Mouse (Mus musculus) leukemia stem cell, adult 10-12 weeks (primary cell): Measurements from ENCODE around the gene Olfr118. TPM values are rescaled to one million over a fixed set of nuclear protein-coding genes. Genes with fewer than 3 reads are reported as not detected.

Experiments
- polyA plus RNA-seq: library from polyadenylated mRNA; stranded (reverse); fragments of >175 nt; gene quantifications from 2 replicates; pipeline ENCODE4 v1.2.3, GENCODE M21; 2012; ENCODE audit warnings: low replicate concordance

Olfr118 gene
- polyA plus RNA-seq, result 0.19 TPM in 1 of 2 replicates, not detected in the other

GRCm38 (mm10) chr17:37666688-37667087, at the start of gene Olfr118:
Gene Olfr118, plus strand, starts transcription at chr17:37666988.

GRCm38 (mm10) chr17:37627009-37627408, 39.8 kb upstream of the Olfr118 start, which contains the start of the genes Olfr115 and Olfr116:
Gene Olfr115, minus strand, starts transcription at chr17:37627109.
Gene Olfr116, minus strand, starts transcription at chr17:37627199.

GRCm38 (mm10) chr17:37663682-37664081, 3.1 kb upstream of the Olfr118 start, which contains the start of gene Olfr117:
Gene Olfr117, minus strand, starts transcription at chr17:37663782.

GRCm38 (mm10) chr17:37696264-37696663, 29.5 kb downstream of the Olfr118 start, which contains the start of gene Olfr119:
Gene Olfr119, plus strand, starts transcription at chr17:37696564.

GRCm38 (mm10) chr17:37721508-37721907, 54.7 kb downstream of the Olfr118 start, which contains the start of gene Olfr120:
Gene Olfr120, plus strand, starts transcription at chr17:37721808.

Other genes starting within 250 kb of the Olfr118 start
- not detected in 2 replicates for gene Olfr108, start 221.5 kb upstream of the Olfr118 start, polyA plus RNA-seq
- gene Olfr109, start 208.1 kb upstream of the Olfr118 start, polyA plus RNA-seq, result not detected in 2 replicates
- gene H2-M2, start 183.4 kb upstream of the Olfr118 start, polyA plus RNA-seq, result not detected in 2 replicates
- not detected in 2 replicates for gene Olfr110, start 174.5 kb upstream of the Olfr118 start, polyA plus RNA-seq
- gene Olfr111, start 159.0 kb upstream of the Olfr118 start, polyA plus RNA-seq, result not detected in 2 replicates
- not detected in 2 replicates for gene Olfr112, start 97.5 kb upstream of the Olfr118 start, polyA plus RNA-seq
- gene Olfr113, start 89.3 kb upstream of the Olfr118 start, polyA plus RNA-seq, result not detected in 2 replicates
- gene Olfr114, start 74.2 kb upstream of the Olfr118 start, polyA plus RNA-seq, result 0.18 TPM in 1 of 2 replicates, not detected in the other
- not detected in 2 replicates for gene Olfr115, start 39.9 kb upstream of the Olfr118 start, polyA plus RNA-seq
- not detected in 2 replicates for gene Olfr116, start 39.8 kb upstream of the Olfr118 start, polyA plus RNA-seq
- not detected in 2 replicates for gene Olfr117, start 3.2 kb upstream of the Olfr118 start, polyA plus RNA-seq
- not detected in 2 replicates for gene Olfr119, start 29.6 kb downstream of the Olfr118 start, polyA plus RNA-seq
- gene Olfr120, start 54.8 kb downstream of the Olfr118 start, polyA plus RNA-seq, result not detected in 2 replicates
- gene Olfr121, start 81.9 kb downstream of the Olfr118 start, polyA plus RNA-seq, result not detected in 2 replicates
- not detected in 2 replicates for gene Olfr122, start 101.6 kb downstream of the Olfr118 start, polyA plus RNA-seq
- not detected in 2 replicates for gene Olfr123, start 126.5 kb downstream of the Olfr118 start, polyA plus RNA-seq
- not detected in 2 replicates for gene Olfr124, start 132.9 kb downstream of the Olfr118 start, polyA plus RNA-seq
- gene Olfr125, start 166.0 kb downstream of the Olfr118 start, polyA plus RNA-seq, result not detected in 2 replicates
- not detected in 2 replicates for gene Olfr126, start 180.5 kb downstream of the Olfr118 start, polyA plus RNA-seq
- gene Olfr127, start 233.4 kb downstream of the Olfr118 start, polyA plus RNA-seq, result not detected in 2 replicates